Mouse (Mus musculus): ENCODE data around the gene 4930435E12Rik.
A peak's percentile ranks its signal among the peaks of the same experiment; 100 is the strongest.

Gene 4930435E12Rik

GRCm38 (mm10) chr16:38828649-38829048 is at the start of gene 4930435E12Rik:
4930435E12Rik (minus strand) TSS chr16:38828749.
- DNase-seq (ENCODE audit: extremely low read depth, low read depth) = no peak

GRCm38 (mm10) chr16:38874481-38874880 is 45.9 kb upstream of the 4930435E12Rik start:
- DNase-seq (ENCODE audit: extremely low read depth, low read depth) = no peak

GRCm38 (mm10) chr16:38873231-38873630 is 44.7 kb upstream of the 4930435E12Rik start:
- DNase-seq (ENCODE audit: extremely low read depth, low read depth) = no peak

GRCm38 (mm10) chr16:38864358-38864757 is 35.8 kb upstream of the 4930435E12Rik start:
- DNase-seq (ENCODE audit: extremely low read depth, low read depth) = no peak

GRCm38 (mm10) chr16:38860548-38860947 is 32.0 kb upstream of the 4930435E12Rik start:
- DNase-seq (ENCODE audit: extremely low read depth, low read depth) = no peak

- peak; percentile 29 for DNase-seq (ENCODE audit: extremely low read depth, low read depth)
These were observed 29.7 kb upstream of the 4930435E12Rik start for GRCm38 (mm10) chr16:38858120-38858749.

- peak; percentile 36 for DNase-seq (ENCODE audit: extremely low read depth, low read depth)
These were observed 16.0 kb downstream of the 4930435E12Rik start for GRCm38 (mm10) chr16:38812521-38812920.

- DNase-seq (ENCODE audit: extremely low read depth, low read depth) = no peak
These were observed 18.4 kb downstream of the 4930435E12Rik start for GRCm38 (mm10) chr16:38810196-38810595.

GRCm38 (mm10) chr16:38807796-38808195 is 20.8 kb downstream of the 4930435E12Rik start:
- peak; percentile 9 for DNase-seq (ENCODE audit: extremely low read depth, low read depth)

- DNase-seq (ENCODE audit: extremely low read depth, low read depth) = no peak
These were observed 28.5 kb downstream of the 4930435E12Rik start, which contains the start of gene Upk1b for GRCm38 (mm10) chr16:38800091-38800490. Upk1b (minus strand) TSS chr16:38800328.

- DNase-seq (ENCODE audit: extremely low read depth, low read depth) = no peak
These were observed 29.5 kb downstream of the 4930435E12Rik start for GRCm38 (mm10) chr16:38798957-38799450.

GRCm38 (mm10) chr16:38793120-38793519 is 35.4 kb downstream of the 4930435E12Rik start:
- DNase-seq (ENCODE audit: extremely low read depth, low read depth) = no peak

GRCm38 (mm10) chr16:38789966-38790365 is 38.6 kb downstream of the 4930435E12Rik start:
- no peak for DNase-seq (ENCODE audit: extremely low read depth, low read depth)

- DNase-seq (ENCODE audit: extremely low read depth, low read depth) = no peak
These were observed 39.5 kb downstream of the 4930435E12Rik start for GRCm38 (mm10) chr16:38789016-38789415.

- DNase-seq (ENCODE audit: extremely low read depth, low read depth) = no peak
These were observed 43.2 kb downstream of the 4930435E12Rik start for GRCm38 (mm10) chr16:38785301-38785700.

- DNase-seq (ENCODE audit: extremely low read depth, low read depth) = no peak
These were observed 46.0 kb downstream of the 4930435E12Rik start for GRCm38 (mm10) chr16:38782524-38783067.

GRCm38 (mm10) chr16:38781946-38782345 is 46.6 kb downstream of the 4930435E12Rik start:
- DNase-seq (ENCODE audit: extremely low read depth, low read depth) = no peak

- no peak for DNase-seq (ENCODE audit: extremely low read depth, low read depth)
These were observed 47.5 kb downstream of the 4930435E12Rik start for GRCm38 (mm10) chr16:38780960-38781572.

GRCm38 (mm10) chr16:38776342-38776741 is 52.2 kb downstream of the 4930435E12Rik start:
- DNase-seq (ENCODE audit: extremely low read depth, low read depth) = no peak

- DNase-seq (ENCODE audit: extremely low read depth, low read depth) = no peak
These were observed 53.4 kb downstream of the 4930435E12Rik start for GRCm38 (mm10) chr16:38774964-38775746.

- no peak for DNase-seq (ENCODE audit: extremely low read depth, low read depth)
These were observed 55.5 kb downstream of the 4930435E12Rik start for GRCm38 (mm10) chr16:38772906-38773496.

Data from MEL-GATA-1-ER (cell line).